Mouse (Mus musculus): ENCODE results near the gene Adgrl1. TPM values are rescaled to one million over a fixed set of nuclear protein-coding genes. Genes with fewer than 3 reads are reported as not detected.

The Adgrl1 gene
- polyA plus RNA-seq, 1 experiment, result 64.0 TPM

DNA sequence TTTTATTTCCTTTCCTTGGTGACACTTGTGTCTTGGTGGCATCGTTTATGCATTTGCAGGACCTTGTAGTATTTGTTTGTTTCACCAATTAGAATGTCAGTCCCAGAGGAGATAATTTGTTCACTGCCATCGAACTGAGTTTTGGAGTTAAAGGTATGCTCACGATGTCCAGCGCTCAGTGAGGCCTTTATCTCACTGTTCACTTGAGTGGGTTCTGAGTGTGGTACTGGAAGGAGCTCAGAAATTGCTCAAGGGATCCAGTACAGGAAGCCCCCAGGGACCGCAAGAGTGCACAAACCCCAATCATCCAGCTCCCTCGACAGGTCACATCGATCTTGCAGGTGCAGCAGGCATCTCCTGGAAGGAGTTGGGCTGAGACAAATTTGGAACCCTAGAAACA, 3.4 kb upstream of the Adgrl1 start:
- peaks cover 18% of the 10 kb centered on the region for H3K4me1 ChIP-seq (ENCODE audit: control insufficient read depth, insufficient read depth, low read length)
- H3K27ac ChIP-seq (ENCODE audit: control insufficient read depth, insufficient read depth, low read depth, low read length), result no peak overlapping the region
- no peaks in the 10 kb centered on the region for H3K36me3 ChIP-seq (ENCODE audit: control insufficient read depth, insufficient read depth, low read length)
- H3K4me3 ChIP-seq (ENCODE audit: control insufficient read depth, low read depth, low read length), result no peak overlapping the region
- H3K27me3 ChIP-seq (ENCODE audit: control insufficient read depth, insufficient read depth, low read length), result no peaks in the 10 kb centered on the region
- no peak for TF ChIP-seq POLR2A (IDR thresholded peaks at IDR 0.05; ENCODE audit: control insufficient read depth, low read depth, low read length)
- TF ChIP-seq CTCF (IDR thresholded peaks at IDR 0.05; ENCODE audit: control insufficient read depth, insufficient read depth, insufficient replicate concordance, low read depth, low read length), result no peak

DNA sequence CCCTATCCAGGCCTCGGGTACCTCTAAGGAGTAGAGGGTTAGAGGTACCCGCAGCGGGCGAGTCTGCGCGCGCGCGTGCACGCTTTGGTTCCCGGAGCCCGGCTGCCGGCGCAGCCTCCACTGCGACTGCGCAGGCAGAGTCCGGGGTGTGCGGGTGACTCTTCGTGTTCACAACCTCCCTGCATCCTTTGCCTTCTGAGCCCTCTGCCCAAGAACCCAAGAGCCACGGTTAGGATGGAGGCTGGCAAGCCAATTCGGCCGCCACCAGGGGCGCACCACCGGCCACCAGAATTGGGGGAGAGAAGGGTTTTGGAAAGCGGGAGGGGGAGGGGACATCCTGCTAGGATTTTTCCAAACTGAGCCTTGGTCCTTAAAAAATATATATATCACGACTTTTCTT, 2.7 kb upstream of the Adgrl1 start:
- peaks cover 23% of the 10 kb centered on the region for H3K4me1 ChIP-seq (ENCODE audit: control insufficient read depth, insufficient read depth, low read length)
- H3K27ac ChIP-seq (ENCODE audit: control insufficient read depth, insufficient read depth, low read depth, low read length), result no peak overlapping the region
- peak; percentile 34; the same call in 1 of the 2 replicates for TF ChIP-seq CTCF (IDR thresholded peaks at IDR 0.05; ENCODE audit: control insufficient read depth, insufficient read depth, insufficient replicate concordance, low read depth, low read length)
- no peak for TF ChIP-seq POLR2A (IDR thresholded peaks at IDR 0.05; ENCODE audit: control insufficient read depth, low read depth, low read length)
- H3K36me3 ChIP-seq (ENCODE audit: control insufficient read depth, insufficient read depth, low read length), result no peaks in the 10 kb centered on the region
- no peaks in the 10 kb centered on the region for H3K27me3 ChIP-seq (ENCODE audit: control insufficient read depth, insufficient read depth, low read length)
- no peak overlapping the region; the same call in 1 of the 2 replicates for H3K4me3 ChIP-seq (ENCODE audit: control insufficient read depth, low read depth, low read length)

DNA sequence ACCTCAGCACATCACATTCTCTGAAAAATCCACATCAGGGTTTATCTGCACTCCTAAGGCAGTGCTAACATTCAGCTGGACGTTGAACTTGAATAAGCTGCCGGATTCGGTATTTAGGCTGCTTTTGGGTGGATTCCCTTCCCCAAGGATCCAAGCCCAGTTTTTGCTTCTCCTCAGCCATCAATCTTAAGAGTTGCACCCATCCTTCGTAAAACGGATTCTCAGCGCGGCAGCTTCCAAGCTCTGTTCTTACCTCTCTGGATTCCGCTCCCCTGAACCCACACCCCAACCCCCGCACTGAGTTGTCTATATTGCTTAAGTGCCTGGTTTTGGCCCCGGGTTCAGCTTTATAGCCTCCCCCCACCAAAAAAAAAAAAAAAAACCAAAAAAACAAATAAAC, 1.4 kb upstream of the Adgrl1 start:
- Histone ChIP-seq H3K4me3 (ENCODE audit: control insufficient read depth, low read depth, low read length) (no peak overlapping the region), H3K4me1 (ENCODE audit: control insufficient read depth, insufficient read depth, low read length) (peaks cover 28% of the 10 kb centered on the region), H3K36me3 (ENCODE audit: control insufficient read depth, insufficient read depth, low read length) (no peaks in the 10 kb centered on the region), H3K27ac (ENCODE audit: control insufficient read depth, insufficient read depth, low read depth, low read length) (peak overlapping the region; percentile 19; the same call in 1 of the 2 replicates), H3K27me3 (ENCODE audit: control insufficient read depth, insufficient read depth, low read length) (no peaks in the 10 kb centered on the region)
- TF ChIP-seq CTCF (IDR thresholded peaks at IDR 0.05; ENCODE audit: control insufficient read depth, insufficient read depth, insufficient replicate concordance, low read depth, low read length), result no peak

DNA sequence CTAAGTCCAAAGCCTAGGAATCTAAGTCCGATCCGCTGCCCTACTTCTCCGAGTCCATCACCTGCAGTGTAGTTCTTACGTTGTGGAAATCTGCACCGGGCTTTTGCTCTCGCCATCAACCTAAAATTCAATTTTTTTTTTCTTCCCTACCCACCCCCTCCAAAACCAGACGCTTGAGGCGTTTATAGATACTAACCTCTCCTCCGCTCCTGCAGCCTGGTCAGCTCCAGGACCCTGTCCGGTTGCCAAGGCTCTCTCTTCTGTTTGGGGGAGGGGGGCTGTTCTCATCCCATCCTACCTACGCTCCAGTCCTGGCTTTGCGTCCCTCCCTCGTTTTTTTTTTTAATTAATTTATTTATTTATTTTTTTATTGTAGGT, 931 bp upstream of the Adgrl1 start:
- TF ChIP-seq CTCF (IDR thresholded peaks at IDR 0.05; ENCODE audit: control insufficient read depth, insufficient read depth, insufficient replicate concordance, low read depth, low read length) (no peak), POLR2A (IDR thresholded peaks at IDR 0.05; ENCODE audit: control insufficient read depth, low read depth, low read length) (no peak)
- H3K27ac ChIP-seq (ENCODE audit: control insufficient read depth, insufficient read depth, low read depth, low read length), result peak overlapping the region; percentile 19; the same call in 1 of the 2 replicates

DNA sequence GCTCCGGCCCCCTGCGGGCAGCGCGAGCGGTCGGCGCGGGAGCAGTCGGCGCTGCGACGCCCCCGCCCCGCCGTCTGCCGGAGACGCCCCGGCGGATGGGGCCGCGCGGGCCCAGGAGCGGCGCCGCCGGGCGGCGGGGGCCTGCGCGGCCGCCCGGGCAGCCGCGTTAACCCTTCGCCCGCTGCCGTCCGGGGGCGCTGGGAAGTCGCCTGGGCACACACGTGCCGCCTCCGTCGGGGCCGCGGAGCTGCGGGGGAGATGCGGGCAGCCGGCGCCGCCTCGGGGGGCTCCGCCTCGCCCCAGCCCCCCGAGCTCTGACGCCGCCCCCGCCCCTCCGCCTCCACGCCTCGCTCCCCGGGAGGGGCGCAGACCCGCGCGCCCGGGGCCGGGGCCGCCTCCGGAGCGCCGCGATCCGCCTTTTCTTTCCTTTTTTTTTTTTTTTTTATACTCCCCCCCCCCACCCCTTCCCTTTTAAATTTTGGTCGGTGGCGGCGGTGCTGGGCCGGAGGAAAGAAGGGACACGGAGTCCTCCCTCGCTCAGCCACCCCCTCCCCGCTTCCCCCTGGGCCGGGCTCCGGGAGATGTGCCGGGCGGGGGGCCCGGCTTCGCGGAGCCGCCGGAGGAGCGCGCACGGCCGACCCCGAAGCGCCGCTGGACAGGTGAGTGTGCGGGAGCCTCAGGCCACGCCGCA, 506 bp downstream of the Adgrl1 start:
- H3K4me1 ChIP-seq (ENCODE audit: control insufficient read depth, insufficient read depth, low read length), result peaks cover 28% of the 10 kb centered on the region
- peak overlapping the region; percentile 87 for H3K4me3 ChIP-seq (ENCODE audit: control insufficient read depth, low read depth, low read length)
- H3K27ac ChIP-seq (ENCODE audit: control insufficient read depth, insufficient read depth, low read depth, low read length), result peak overlapping the region; percentile 75
- H3K27me3 ChIP-seq (ENCODE audit: control insufficient read depth, insufficient read depth, low read length), result no peaks in the 10 kb centered on the region
- H3K36me3 ChIP-seq (ENCODE audit: control insufficient read depth, insufficient read depth, low read length), result no peaks in the 10 kb centered on the region
- TF ChIP-seq CTCF (IDR thresholded peaks at IDR 0.05; ENCODE audit: control insufficient read depth, insufficient read depth, insufficient replicate concordance, low read depth, low read length) (no peak), POLR2A (IDR thresholded peaks at IDR 0.05; ENCODE audit: control insufficient read depth, low read depth, low read length) (no peak)

More for the DNA sequence above, 931 bp upstream of the Adgrl1 start:
- H3K27me3 ChIP-seq (ENCODE audit: control insufficient read depth, insufficient read depth, low read length), result no peaks in the 10 kb centered on the region
- peak overlapping the region; percentile 26; the same call in 1 of the 2 replicates for H3K4me3 ChIP-seq (ENCODE audit: control insufficient read depth, low read depth, low read length)
- H3K4me1 ChIP-seq (ENCODE audit: control insufficient read depth, insufficient read depth, low read length), result peaks cover 28% of the 10 kb centered on the region
- no peaks in the 10 kb centered on the region for H3K36me3 ChIP-seq (ENCODE audit: control insufficient read depth, insufficient read depth, low read length)

DNA sequence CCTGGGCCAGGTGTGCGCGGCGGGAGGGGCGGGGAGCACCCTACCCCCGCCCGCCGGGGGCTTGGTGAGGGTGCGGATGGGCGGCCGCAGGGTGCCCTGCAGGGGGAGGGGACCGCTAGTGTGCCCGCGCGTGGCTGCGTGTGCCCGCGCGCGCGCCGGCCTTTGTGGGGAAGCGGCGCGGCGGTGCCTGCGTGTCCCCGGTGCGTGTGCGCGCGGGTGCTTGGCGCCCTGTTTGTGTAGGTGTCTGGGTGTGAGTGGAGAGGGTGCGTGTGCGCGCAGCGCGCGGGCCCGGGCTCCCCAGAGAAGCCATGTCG, 1.0 kb downstream of the Adgrl1 start:
- TF ChIP-seq POLR2A (IDR thresholded peaks at IDR 0.05; ENCODE audit: control insufficient read depth, low read depth, low read length), result no peak
- Histone ChIP-seq H3K27ac (ENCODE audit: control insufficient read depth, insufficient read depth, low read depth, low read length) (peak overlapping the region; percentile 2; the same call in 1 of the 2 replicates), H3K4me1 (ENCODE audit: control insufficient read depth, insufficient read depth, low read length) (peaks cover 28% of the 10 kb centered on the region), H3K27me3 (ENCODE audit: control insufficient read depth, insufficient read depth, low read length) (no peaks in the 10 kb centered on the region), H3K4me3 (ENCODE audit: control insufficient read depth, low read depth, low read length) (peak overlapping the region; percentile 78), H3K36me3 (ENCODE audit: control insufficient read depth, insufficient read depth, low read length) (no peaks in the 10 kb centered on the region)

DNA sequence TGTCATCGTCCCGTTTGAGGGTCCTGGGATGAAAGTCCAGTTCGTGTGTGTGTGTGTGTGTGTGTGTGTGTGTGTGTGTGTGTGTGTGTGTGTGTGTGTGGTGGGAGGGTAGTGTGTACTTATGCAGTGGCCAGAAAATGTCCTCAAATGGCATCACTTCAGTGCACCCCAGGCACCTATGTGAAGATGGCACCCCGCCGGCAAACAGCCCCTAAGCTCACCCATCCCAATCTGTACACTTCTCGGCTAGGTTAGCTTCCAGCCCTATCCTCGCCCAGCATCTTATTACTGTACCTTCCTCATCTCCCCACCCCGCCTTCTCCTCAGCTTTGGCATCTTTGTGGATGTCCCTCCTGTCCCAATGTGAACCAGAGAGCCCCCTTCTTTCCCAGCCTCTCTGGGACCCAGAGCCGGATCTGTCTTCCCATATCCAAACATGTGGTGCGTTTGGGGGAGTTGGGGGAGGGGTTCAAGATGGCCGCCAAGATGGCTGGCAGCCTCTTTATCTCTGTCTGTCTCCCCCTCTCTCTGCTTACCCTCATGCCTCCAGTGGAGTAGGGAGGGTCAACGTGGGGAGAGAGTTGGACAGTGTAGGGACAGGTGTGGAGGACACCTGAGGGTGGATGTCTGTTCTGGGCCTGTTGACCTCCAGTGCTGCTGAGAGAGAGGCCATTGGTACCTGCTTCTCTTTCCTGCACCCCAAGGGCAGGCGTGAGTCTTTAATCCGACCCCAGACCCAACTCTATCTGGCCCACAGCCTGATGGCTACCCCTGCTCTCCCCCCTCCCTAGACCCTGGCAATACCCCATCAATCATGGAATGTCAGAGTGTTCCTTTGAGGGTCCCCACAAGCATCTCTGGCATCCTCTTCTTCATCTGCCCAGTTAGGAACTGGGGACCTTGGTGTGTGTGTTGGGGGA, 1.9 kb downstream of the Adgrl1 start:
- H3K27ac ChIP-seq (ENCODE audit: control insufficient read depth, insufficient read depth, low read depth, low read length), result peak overlapping the region; percentile 14; the same call in 1 of the 2 replicates
- H3K36me3 ChIP-seq (ENCODE audit: control insufficient read depth, insufficient read depth, low read length), result no peaks in the 10 kb centered on the region
- TF ChIP-seq POLR2A (IDR thresholded peaks at IDR 0.05; ENCODE audit: control insufficient read depth, low read depth, low read length), result no peak
- TF ChIP-seq CTCF (IDR thresholded peaks at IDR 0.05; ENCODE audit: control insufficient read depth, insufficient read depth, insufficient replicate concordance, low read depth, low read length), result no peak
- peaks cover 28% of the 10 kb centered on the region for H3K4me1 ChIP-seq (ENCODE audit: control insufficient read depth, insufficient read depth, low read length)
- H3K4me3 ChIP-seq (ENCODE audit: control insufficient read depth, low read depth, low read length), result peak overlapping the region; percentile 78
- H3K27me3 ChIP-seq (ENCODE audit: control insufficient read depth, insufficient read depth, low read length), result no peaks in the 10 kb centered on the region
